Mouse (Mus musculus): ENCODE results near the gene Lhfp. TPM values are rescaled to one million over a fixed set of nuclear protein-coding genes. Genes with fewer than 3 reads are reported as not detected.
"Not testable (repeated sequence)": the region's sequence is repeated elsewhere in the genome, so short reads cannot be mapped to it uniquely, and the experiment has no call there.

Gene Lhfp
- polyA plus RNA-seq, 1 experiment: 114 TPM

GRCm38 (mm10) chr3:53258657-53259158, 217.4 kb downstream of the Lhfp start:
- DNase-seq: no peak
- TF ChIP-seq POLR2A (IDR thresholded peaks at IDR 0.05; ENCODE audit: borderline replicate concordance, insufficient read depth, low read length) (no peak), CTCF (IDR thresholded peaks at IDR 0.05; ENCODE audit: borderline replicate concordance, insufficient read depth, low read depth, low read length) (no peak)
- Histone ChIP-seq H3K27ac (ENCODE audit: insufficient read depth, low read length) (no peak overlapping the region), H3K4me1 (ENCODE audit: control insufficient read depth, insufficient read depth, low read length) (peaks cover 8% of the 10 kb centered on the region), H3K4me3 (replicated peaks; ENCODE audit: insufficient read depth, low read depth, low read length) (no peak overlapping the region), H3K27me3 (ENCODE audit: control insufficient read depth, insufficient read depth, low read length) (no peaks in the 10 kb centered on the region)
- WGBS: 42% methylated on average over 7 of the region's 7 CpGs

GRCm38 (mm10) chr3:53266116-53266515, 224.8 kb downstream of the Lhfp start:
- no peak for DNase-seq
- no peak overlapping the region for H3K4me3 ChIP-seq (replicated peaks; ENCODE audit: insufficient read depth, low read depth, low read length)
- no peaks in the 10 kb centered on the region for H3K27me3 ChIP-seq (ENCODE audit: control insufficient read depth, insufficient read depth, low read length)
- no peak overlapping the region for H3K27ac ChIP-seq (ENCODE audit: insufficient read depth, low read length)
- WGBS: 91% methylated on average over 6 of the region's 6 CpGs
- no peaks in the 10 kb centered on the region for H3K4me1 ChIP-seq (ENCODE audit: control insufficient read depth, insufficient read depth, low read length)
- TF ChIP-seq CTCF (IDR thresholded peaks at IDR 0.05; ENCODE audit: borderline replicate concordance, insufficient read depth, low read depth, low read length) (no peak), POLR2A (IDR thresholded peaks at IDR 0.05; ENCODE audit: borderline replicate concordance, insufficient read depth, low read length) (no peak)

GRCm38 (mm10) chr3:53267046-53267445, 225.7 kb downstream of the Lhfp start:
- H3K4me1 ChIP-seq (ENCODE audit: control insufficient read depth, insufficient read depth, low read length): no peaks in the 10 kb centered on the region
- no peak for TF ChIP-seq CTCF (IDR thresholded peaks at IDR 0.05; ENCODE audit: borderline replicate concordance, insufficient read depth, low read depth, low read length)
- no peak for TF ChIP-seq POLR2A (IDR thresholded peaks at IDR 0.05; ENCODE audit: borderline replicate concordance, insufficient read depth, low read length)
- WGBS: 39% methylated on average over 3 of the region's 3 CpGs
- no peaks in the 10 kb centered on the region for H3K27me3 ChIP-seq (ENCODE audit: control insufficient read depth, insufficient read depth, low read length)
- DNase-seq: no peak
- no peak overlapping the region for H3K4me3 ChIP-seq (replicated peaks; ENCODE audit: insufficient read depth, low read depth, low read length)
- H3K27ac ChIP-seq (ENCODE audit: insufficient read depth, low read length): no peak overlapping the region

- no peak overlapping the region for H3K4me3 ChIP-seq (replicated peaks; ENCODE audit: insufficient read depth, low read depth, low read length)
- no peak for DNase-seq
- no peak overlapping the region for H3K27ac ChIP-seq (ENCODE audit: insufficient read depth, low read length)
- no peaks in the 10 kb centered on the region for H3K4me1 ChIP-seq (ENCODE audit: control insufficient read depth, insufficient read depth, low read length)
- TF ChIP-seq CTCF (IDR thresholded peaks at IDR 0.05; ENCODE audit: borderline replicate concordance, insufficient read depth, low read depth, low read length) (no peak), POLR2A (IDR thresholded peaks at IDR 0.05; ENCODE audit: borderline replicate concordance, insufficient read depth, low read length) (no peak)
- 79% methylated on average over 3 of the region's 3 CpGs for WGBS
- no peaks in the 10 kb centered on the region for H3K27me3 ChIP-seq (ENCODE audit: control insufficient read depth, insufficient read depth, low read length)
Observed at GRCm38 (mm10) chr3:53273220-53273619, 231.9 kb downstream of the Lhfp start.

- H3K4me1 ChIP-seq (ENCODE audit: control insufficient read depth, insufficient read depth, low read length): no peaks in the 10 kb centered on the region
- 86% methylated on average over 2 of the region's 2 CpGs for whole genome bisulfite sequencing
- DNase-seq: no peak
Observed at GRCm38 (mm10) chr3:53277993-53278392, 236.7 kb downstream of the Lhfp start.

GRCm38 (mm10) chr3:53282005-53282404, 240.7 kb downstream of the Lhfp start:
- H3K27me3 ChIP-seq (ENCODE audit: control insufficient read depth, insufficient read depth, low read length); H3K4me1 ChIP-seq (ENCODE audit: control insufficient read depth, insufficient read depth, low read length); H3K4me3 ChIP-seq (replicated peaks; ENCODE audit: insufficient read depth, low read depth, low read length); DNase-seq; H3K27ac ChIP-seq (ENCODE audit: insufficient read depth, low read length): not testable (repeated sequence)
- WGBS: 37% methylated on average over 3 of the region's 3 CpGs

More at GRCm38 (mm10) chr3:53277993-53278392, 236.7 kb downstream of the Lhfp start:
- Histone ChIP-seq H3K27ac (ENCODE audit: insufficient read depth, low read length) (no peak overlapping the region), H3K27me3 (ENCODE audit: control insufficient read depth, insufficient read depth, low read length) (no peaks in the 10 kb centered on the region), H3K4me3 (replicated peaks; ENCODE audit: insufficient read depth, low read depth, low read length) (no peak overlapping the region)
- TF ChIP-seq CTCF (IDR thresholded peaks at IDR 0.05; ENCODE audit: borderline replicate concordance, insufficient read depth, low read depth, low read length): no peak
- no peak for TF ChIP-seq POLR2A (IDR thresholded peaks at IDR 0.05; ENCODE audit: borderline replicate concordance, insufficient read depth, low read length)

- no peaks in the 10 kb centered on the region for H3K27me3 ChIP-seq (ENCODE audit: control insufficient read depth, insufficient read depth, low read length)
- no peak overlapping the region for H3K27ac ChIP-seq (ENCODE audit: insufficient read depth, low read length)
- H3K4me3 ChIP-seq (replicated peaks; ENCODE audit: insufficient read depth, low read depth, low read length): no peak overlapping the region
- TF ChIP-seq CTCF (IDR thresholded peaks at IDR 0.05; ENCODE audit: borderline replicate concordance, insufficient read depth, low read depth, low read length) (no peak), POLR2A (IDR thresholded peaks at IDR 0.05; ENCODE audit: borderline replicate concordance, insufficient read depth, low read length) (no peak)
- no peaks in the 10 kb centered on the region for H3K4me1 ChIP-seq (ENCODE audit: control insufficient read depth, insufficient read depth, low read length)
- DNase-seq: no peak
- 89% methylated on average over 5 of the region's 5 CpGs for WGBS
Observed at GRCm38 (mm10) chr3:53284023-53284422, 242.7 kb downstream of the Lhfp start.

GRCm38 (mm10) chr3:53284471-53285177, 243.3 kb downstream of the Lhfp start:
- DNase-seq: no peak
- H3K4me3 ChIP-seq (replicated peaks; ENCODE audit: insufficient read depth, low read depth, low read length): no peak overlapping the region
- H3K27ac ChIP-seq (ENCODE audit: insufficient read depth, low read length): no peak overlapping the region
- H3K4me1 ChIP-seq (ENCODE audit: control insufficient read depth, insufficient read depth, low read length): no peaks in the 10 kb centered on the region
- TF ChIP-seq POLR2A (IDR thresholded peaks at IDR 0.05; ENCODE audit: borderline replicate concordance, insufficient read depth, low read length): no peak
- no peak for TF ChIP-seq CTCF (IDR thresholded peaks at IDR 0.05; ENCODE audit: borderline replicate concordance, insufficient read depth, low read depth, low read length)
- H3K27me3 ChIP-seq (ENCODE audit: control insufficient read depth, insufficient read depth, low read length): no peaks in the 10 kb centered on the region
- 86% methylated on average over 13 of the region's 13 CpGs for WGBS
